Mouse (Mus musculus) CH12.LX (cell line): ENCODE measurements around the gene Mogat2. TPM values are rescaled to one million over a fixed set of nuclear protein-coding genes. Genes with fewer than 3 reads are reported as not detected.

Source experiments
- DNase-seq: peaks from one replicate; pipeline ENCODE4 v3.0.0-alpha.2; 2013; ENCODE audit errors: extremely low read depth
- H3K27ac ChIP-seq: 2 replicates; pipeline ENCODE4 v1.5.1; 2012; ENCODE audit warnings: low read depth, mild to moderate bottlenecking, control low read depth, moderate library complexity; ENCODE audit not compliant: insufficient read depth
- H3K27me3 ChIP-seq: replicated peaks from 2 replicates; pipeline ENCODE3; 2012; ENCODE audit warnings: inconsistent platforms
- H3K36me3 ChIP-seq, 2 experiments: replicated peaks in 1 of 2; 2 replicates each; pipeline versions ENCODE3 to v1.6.1; 2012; ENCODE audit warnings: inconsistent platforms in 1 of 2, low read length in 1 of 2, mild to moderate bottlenecking in 1 of 2, mixed read lengths in 1 of 2, moderate library complexity in 1 of 2; ENCODE audit not compliant: control insufficient read depth in 1 of 2, insufficient read depth in 1 of 2
- H3K4me1 ChIP-seq, 2 experiments: 2 replicates each; pipeline ENCODE4 v1.6.1; 2012; ENCODE audit warnings: inconsistent platforms in 1 of 2, moderate library complexity in 1 of 2; ENCODE audit not compliant: insufficient read depth in 2 of 2, control insufficient read depth in 1 of 2
- H3K4me2 ChIP-seq: 2 replicates; pipeline ENCODE4 v1.6.1; 2012; ENCODE audit warnings: low read depth, mild to moderate bottlenecking, control low read depth; ENCODE audit not compliant: poor library complexity, insufficient read depth, severe bottlenecking
- H3K4me3 ChIP-seq, 3 experiments: fragments of 150-350 bp in 1 of 3; sonication (generic) in 1 of 3; replicated peaks in 1 of 3; 2 replicates each; pipeline versions ENCODE3 to v1.5.1; 2011 to 2012; ENCODE audit warnings: low read depth in 2 of 3, low read length in 2 of 3, mild to moderate bottlenecking in 2 of 3, moderate library complexity in 2 of 3, control low read depth in 1 of 3, improper control_type of control experiment in 1 of 3, inconsistent platforms in 1 of 3, mixed read lengths in 1 of 3; ENCODE audit not compliant: poor library complexity in 1 of 3
- H3K79me2 ChIP-seq: replicated peaks from 2 replicates; pipeline ENCODE4 v1.6.1; 2012; ENCODE audit warnings: mild to moderate bottlenecking, moderate library complexity; ENCODE audit not compliant: control insufficient read depth, poor library complexity, insufficient read depth, severe bottlenecking; ENCODE audit errors: extremely low read depth
- H3K9ac ChIP-seq: 2 replicates; pipeline ENCODE4 v1.6.1; 2012; ENCODE audit warnings: low read depth, mild to moderate bottlenecking, control low read depth, moderate library complexity; ENCODE audit not compliant: insufficient read depth
- H3K9me3 ChIP-seq: replicated peaks from 2 replicates; pipeline ENCODE3; 2012; ENCODE audit warnings: low read length, inconsistent platforms, mixed read lengths
- CHD1 ChIP-seq: IDR thresholded peaks from 2 replicates; pipeline ENCODE4 v1.6.1; 2012; ENCODE audit warnings: low read depth, low read length, improper control_type of control experiment, inconsistent platforms
- CTCF ChIP-seq, 2 experiments: IDR thresholded peaks in 1 of 2; conservative IDR thresholded peaks in 1 of 2; 2 replicates each; pipeline ENCODE4 v1.5.1; 2011 to 2012; ENCODE audit warnings: low read depth in 2 of 2, low read length in 2 of 2, improper control_type of control experiment in 1 of 2, inconsistent platforms in 1 of 2, mild to moderate bottlenecking in 1 of 2, moderate library complexity in 1 of 2
- E2F4 ChIP-seq: IDR thresholded peaks from 2 replicates; pipeline ENCODE4 v1.6.1; 2011; ENCODE audit warnings: low read depth, low read length, improper control_type of control experiment; ENCODE audit not compliant: insufficient replicate concordance
- ELF1 ChIP-seq: IDR thresholded peaks from 2 replicates; pipeline ENCODE4 v1.6.1; 2014; ENCODE audit warnings: low read depth, mild to moderate bottlenecking, inconsistent platforms, low read length, improper control_type of control experiment
- EP300 ChIP-seq: IDR thresholded peaks from 2 replicates; pipeline ENCODE4 v1.6.1; 2011; ENCODE audit warnings: low read length, improper control_type of control experiment
- JUN ChIP-seq: IDR thresholded peaks from 2 replicates; pipeline ENCODE4 v1.6.1; 2011; ENCODE audit warnings: low read depth, mild to moderate bottlenecking, low read length, improper control_type of control experiment, moderate library complexity; ENCODE audit not compliant: insufficient read depth
- MAZ ChIP-seq: IDR thresholded peaks from 2 replicates; pipeline ENCODE4 v1.6.1; 2012; ENCODE audit warnings: low read depth, mild to moderate bottlenecking, inconsistent platforms, low read length, improper control_type of control experiment, moderate library complexity
- MEF2A ChIP-seq: IDR thresholded peaks from 2 replicates; pipeline ENCODE4 v1.6.1; 2014; ENCODE audit warnings: low read depth, mild to moderate bottlenecking, inconsistent platforms, low read length, improper control_type of control experiment, borderline replicate concordance
- MYC ChIP-seq: IDR thresholded peaks from 2 replicates; pipeline ENCODE4 v1.6.1; 2011; ENCODE audit warnings: low read depth, mild to moderate bottlenecking, improper control_type of control experiment, low read length
- NELFE ChIP-seq: IDR thresholded peaks from 2 replicates; pipeline ENCODE4 v1.6.1; 2011; ENCODE audit warnings: low read depth, low read length, improper control_type of control experiment
- POLR2A ChIP-seq: IDR thresholded peaks from 2 replicates; pipeline ENCODE4 v1.6.1; 2011; ENCODE audit warnings: low read depth, mild to moderate bottlenecking, improper control_type of control experiment, low read length
- POLR2AphosphoS2 ChIP-seq: IDR thresholded peaks from 2 replicates; pipeline ENCODE4 v1.6.1; 2011; ENCODE audit warnings: low read depth, low read length, improper control_type of control experiment
- RAD21 ChIP-seq: IDR thresholded peaks from 2 replicates; pipeline ENCODE4 v1.6.1; 2011; ENCODE audit warnings: low read depth, mild to moderate bottlenecking, low read length, improper control_type of control experiment, moderate library complexity
- RCOR1 ChIP-seq: conservative IDR thresholded peaks from 2 replicates; pipeline ENCODE4 v1.6.1; 2012; ENCODE audit warnings: low read depth, mild to moderate bottlenecking, inconsistent platforms, low read length, improper control_type of control experiment
- SIN3A ChIP-seq: IDR thresholded peaks from 2 replicates; pipeline ENCODE4 v1.6.1; 2012; ENCODE audit warnings: low read length, improper control_type of control experiment, inconsistent platforms
- TCF12 ChIP-seq: IDR thresholded peaks from 2 replicates; pipeline ENCODE4 v1.6.1; 2014; ENCODE audit warnings: low read depth, mild to moderate bottlenecking, inconsistent platforms, low read length, improper control_type of control experiment
- ZC3H11A ChIP-seq: IDR thresholded peaks from 2 replicates; pipeline ENCODE4 v1.6.1; 2012; ENCODE audit warnings: low read depth, mild to moderate bottlenecking, inconsistent platforms, low read length, improper control_type of control experiment
- ZNF384 ChIP-seq: IDR thresholded peaks from 2 replicates; pipeline ENCODE4 v1.6.1; 2012; ENCODE audit warnings: low read depth, low read length, improper control_type of control experiment, inconsistent platforms
- dilution Hi-C: fragments of 300-500 bp; cut with MboI; formaldehyde crosslinking; loops from 2 replicates; pipeline ENCODE4 v1.14.3; 2020; ENCODE audit warnings: low sequenced_read_pairs; ENCODE audit not compliant: extremely low pct_unique_long_range_greater_than_20kb, extremely low pct_ligation_motif_present
- in situ Hi-C: fragments of 300-500 bp; cut with MboI; formaldehyde crosslinking; loops from 3 replicates; pipeline ENCODE4 v1.14.3; 2019; ENCODE audit warnings: low sequenced_read_pairs, low pct_ligation_motif_present, low pct_unique_long_range_greater_than_20kb, mixed read lengths
- polyA plus RNA-seq: library from polyadenylated mRNA; unstranded; fragments of >175 nt; gene quantifications from 2 replicates; pipeline ENCODE4 v1.2.1, GENCODE M21; 2012; ENCODE audit warnings: low read depth; ENCODE audit not compliant: insufficient read length
- total RNA-seq, 2 experiments: library from RNA; depleted of rRNA; stranded (reverse); fragments of 300-350 nt in 1 of 2; fragments of >200 nt in 1 of 2; gene quantifications; 2 replicates each; pipeline ENCODE4 v1.2.3; 2012 to 2014

Gene Mogat2
- total RNA-seq (2012; rRNA removed) (not detected in 2 replicates), total RNA-seq (2014; rRNA removed) (not detected in 2 replicates), polyA plus RNA-seq (not detected in 2 replicates)

DNA sequence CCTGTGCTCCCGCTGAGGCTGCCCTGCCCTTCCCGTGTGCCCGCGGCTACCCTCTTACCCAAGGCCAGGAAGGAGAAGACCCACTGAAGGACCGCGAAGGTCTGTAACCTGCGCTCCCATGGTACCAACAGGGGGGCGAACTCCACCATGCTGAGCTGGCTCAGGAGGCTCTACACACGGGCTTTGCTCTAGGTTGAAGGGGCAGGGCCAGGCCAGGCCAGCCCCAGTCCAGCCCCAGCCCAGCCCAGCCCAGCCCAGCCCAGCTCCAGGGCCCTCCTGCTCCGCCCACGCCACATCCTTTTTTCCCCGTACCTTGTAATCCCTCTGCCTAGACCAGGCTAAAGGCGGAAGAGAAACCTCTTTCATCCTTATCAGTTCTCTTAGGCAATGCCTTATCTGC is at the start of gene Mogat2:
TSS of gene Mogat2 (minus strand) at position 203 of the 400 bp plus-strand sequence.
- Histone ChIP-seq H3K36me3 (no peaks in the 10 kb centered on the region), H3K27ac (no peak within 1 kb of the TSS), H3K4me1 (peaks cover 0 to 4% of the 10 kb centered on the region in 2 experiments; a peak in 1 of 4 replicates), H3K4me2 (no peak within 1 kb of the TSS), H3K4me3 (no peak within 1 kb of the TSS), H3K9ac (no peak within 1 kb of the TSS), H3K9me3 (no peaks in the 10 kb centered on the region), H3K79me2 (no peaks in the 10 kb centered on the region), H3K27me3 (peaks cover 15% of the 10 kb centered on the region)
- DNase-seq: no peak
- in situ Hi-C loops (no loop called here), dilution Hi-C loops (no loop called here)
- TF ChIP-seq RCOR1 (no peak), ZC3H11A (no peak), POLR2A (no peak), TCF12 (no peak)

DNA sequence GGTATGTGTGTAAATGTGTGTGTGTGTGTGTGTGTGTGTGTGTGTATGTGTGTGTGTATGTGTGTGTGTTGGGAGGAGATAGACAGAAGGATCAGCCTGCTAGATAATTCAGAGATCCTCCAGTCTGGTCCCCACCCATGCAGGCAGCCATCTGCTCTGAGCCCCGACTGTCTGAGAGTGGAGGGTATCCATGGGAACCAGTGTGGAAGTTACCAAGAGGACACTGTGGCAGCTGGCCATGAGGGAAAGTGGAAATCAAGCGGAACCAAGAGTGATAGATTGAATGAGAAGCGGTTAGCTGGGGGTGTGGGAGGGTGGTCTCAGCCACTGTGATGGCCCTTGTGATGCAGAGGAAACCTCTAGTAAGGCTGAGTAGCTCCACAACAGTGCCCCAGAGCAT is 48.9 kb upstream of the Mogat2 start:
- Histone ChIP-seq H3K9ac (no peak overlapping the region), H3K79me2 (no peaks in the 10 kb centered on the region), H3K9me3 (peaks cover 3% of the 10 kb centered on the region), H3K4me2 (no peak overlapping the region), H3K27me3 (no peaks in the 10 kb centered on the region), H3K36me3 (no peaks in the 10 kb centered on the region), H3K27ac (no peak overlapping the region), H3K4me1 (peaks cover 0 to 12% of the 10 kb centered on the region in 2 experiments; a peak in 1 of 4 replicates), H3K4me3 (no peak overlapping the region)
- DNase-seq: no peak
- dilution Hi-C loops: no loop called here
- TF ChIP-seq MEF2A (no peak), CTCF (conservative IDR thresholded peaks at IDR 0.05 in 1 of 2, IDR thresholded peaks at IDR 0.05 in 1 of 2; ENCODE audit: low read depth in 2 of 2, low read length in 2 of 2) (no peak), CHD1 (no peak), POLR2AphosphoS2 (no peak)
- in situ Hi-C loops: no loop called here

DNA sequence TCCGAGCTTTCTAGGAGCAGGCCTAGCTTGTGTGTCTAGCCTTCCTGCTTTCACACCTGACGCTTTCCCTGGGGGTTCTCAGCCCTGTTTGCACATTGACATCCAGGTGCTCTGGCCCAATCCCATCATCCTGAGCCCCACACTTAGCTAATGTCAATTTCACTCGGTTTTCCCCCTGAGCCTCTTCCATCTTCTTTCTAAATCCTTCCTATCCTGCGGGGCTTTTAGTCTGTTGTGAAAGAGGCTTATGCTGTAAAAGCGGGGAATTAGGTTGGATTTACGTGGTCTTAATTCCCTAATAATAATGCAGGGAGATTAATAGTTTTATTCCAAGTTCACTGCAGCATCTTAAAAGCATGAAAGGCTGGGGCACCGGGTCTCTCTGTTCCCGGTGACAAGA is 41.2 kb upstream of the Mogat2 start:
- Histone ChIP-seq H3K79me2 (no peaks in the 10 kb centered on the region), H3K36me3 (no peaks in the 10 kb centered on the region), H3K4me2 (no peak overlapping the region), H3K27me3 (no peaks in the 10 kb centered on the region)
- in situ Hi-C loops: no loop called here
- no peak for TF ChIP-seq CTCF (conservative IDR thresholded peaks at IDR 0.05 in 1 of 2, IDR thresholded peaks at IDR 0.05 in 1 of 2; ENCODE audit: low read depth in 2 of 2, low read length in 2 of 2)
- no peak for TF ChIP-seq SIN3A
- no peak for TF ChIP-seq MYC
- TF ChIP-seq POLR2AphosphoS2: no peak
- TF ChIP-seq MEF2A: no peak
- no peak for TF ChIP-seq RAD21
- no peak for TF ChIP-seq ELF1
- TF ChIP-seq E2F4: no peak
- no peak for TF ChIP-seq EP300
- no peak for TF ChIP-seq ZNF384
- no peak for TF ChIP-seq MAZ
- no peak for TF ChIP-seq NELFE
- TF ChIP-seq JUN: no peak
- TF ChIP-seq, all 38 proteins: peak for 0
- no peak for DNase-seq
- dilution Hi-C loops: no loop called here
- no peak overlapping the region for H3K9ac ChIP-seq
- H3K27ac ChIP-seq: no peak overlapping the region
- no peak overlapping the region for H3K4me3 ChIP-seq
- no peaks in the 10 kb centered on the region for H3K9me3 ChIP-seq
- no peaks in the 10 kb centered on the region for H3K4me1 ChIP-seq
